Mouse (Mus musculus) spleen, adult 18-20 months (tissue): ENCODE data around the gene Mitf.
A peak's percentile ranks its signal among the peaks of the same experiment; 100 is the strongest.

Source experiments
- DNase-seq, 2 experiments: peaks; one replicate each; pipeline ENCODE4 v3.0.0; 2022; ENCODE audit warnings: mixed read lengths in 2 of 2

The Mitf gene

GRCm38 (mm10) chr6:97951711-97952110, 144.9 kb downstream of the Mitf start:
- DNase-seq = no peak

GRCm38 (mm10) chr6:97952845-97953244, 146.0 kb downstream of the Mitf start:
- DNase-seq = no peak

GRCm38 (mm10) chr6:97956121-97956520, 149.3 kb downstream of the Mitf start:
- no peak for DNase-seq

GRCm38 (mm10) chr6:97956636-97957035, 149.8 kb downstream of the Mitf start:
- no peak for DNase-seq

GRCm38 (mm10) chr6:97958276-97958675, 151.4 kb downstream of the Mitf start:
- no peak for DNase-seq

GRCm38 (mm10) chr6:97961776-97962175, 154.9 kb downstream of the Mitf start:
- DNase-seq = no peak

- DNase-seq = no peak
These were observed 155.5 kb downstream of the Mitf start for GRCm38 (mm10) chr6:97962311-97962710.

- DNase-seq = no peak
These were observed 157.9 kb downstream of the Mitf start for GRCm38 (mm10) chr6:97964750-97965149.

- no peak for DNase-seq
These were observed 174.8 kb downstream of the Mitf start for GRCm38 (mm10) chr6:97981668-97982067.

- no peak for DNase-seq
These were observed 178.8 kb downstream of the Mitf start for GRCm38 (mm10) chr6:97985658-97986057.

GRCm38 (mm10) chr6:97986417-97986816, 179.6 kb downstream of the Mitf start:
- DNase-seq = no peak

GRCm38 (mm10) chr6:97993507-97993906, 186.7 kb downstream of the Mitf start:
- no peak for DNase-seq

GRCm38 (mm10) chr6:97995606-97996307, 188.9 kb downstream of the Mitf start:
- no peak for DNase-seq

GRCm38 (mm10) chr6:98001551-98001950, 194.7 kb downstream of the Mitf start:
- no peak for DNase-seq

- no peak for DNase-seq
These were observed 196.3 kb downstream of the Mitf start for GRCm38 (mm10) chr6:98003114-98003513.

- DNase-seq = peak in 1 of 2 experiments; percentile 7
These were observed 198.7 kb downstream of the Mitf start for GRCm38 (mm10) chr6:98005566-98005965.

- DNase-seq = no peak
These were observed 208.2 kb downstream of the Mitf start for GRCm38 (mm10) chr6:98015066-98015465.

- DNase-seq = no peak
These were observed 209.0 kb downstream of the Mitf start for GRCm38 (mm10) chr6:98015819-98016218.

GRCm38 (mm10) chr6:98023876-98024275, 217.0 kb downstream of the Mitf start:
- no peak for DNase-seq

- DNase-seq = no peak
These were observed 231.7 kb downstream of the Mitf start for GRCm38 (mm10) chr6:98038513-98038912.

- DNase-seq = no peak
These were observed 234.9 kb downstream of the Mitf start for GRCm38 (mm10) chr6:98041795-98042194.

- no peak for DNase-seq
These were observed 239.7 kb downstream of the Mitf start for GRCm38 (mm10) chr6:98046295-98047108.

GRCm38 (mm10) chr6:98047741-98048140, 240.9 kb downstream of the Mitf start:
- no peak for DNase-seq
